Mouse (Mus musculus): ENCODE data around the gene Gimap1.

The Gimap1 gene

DNA sequence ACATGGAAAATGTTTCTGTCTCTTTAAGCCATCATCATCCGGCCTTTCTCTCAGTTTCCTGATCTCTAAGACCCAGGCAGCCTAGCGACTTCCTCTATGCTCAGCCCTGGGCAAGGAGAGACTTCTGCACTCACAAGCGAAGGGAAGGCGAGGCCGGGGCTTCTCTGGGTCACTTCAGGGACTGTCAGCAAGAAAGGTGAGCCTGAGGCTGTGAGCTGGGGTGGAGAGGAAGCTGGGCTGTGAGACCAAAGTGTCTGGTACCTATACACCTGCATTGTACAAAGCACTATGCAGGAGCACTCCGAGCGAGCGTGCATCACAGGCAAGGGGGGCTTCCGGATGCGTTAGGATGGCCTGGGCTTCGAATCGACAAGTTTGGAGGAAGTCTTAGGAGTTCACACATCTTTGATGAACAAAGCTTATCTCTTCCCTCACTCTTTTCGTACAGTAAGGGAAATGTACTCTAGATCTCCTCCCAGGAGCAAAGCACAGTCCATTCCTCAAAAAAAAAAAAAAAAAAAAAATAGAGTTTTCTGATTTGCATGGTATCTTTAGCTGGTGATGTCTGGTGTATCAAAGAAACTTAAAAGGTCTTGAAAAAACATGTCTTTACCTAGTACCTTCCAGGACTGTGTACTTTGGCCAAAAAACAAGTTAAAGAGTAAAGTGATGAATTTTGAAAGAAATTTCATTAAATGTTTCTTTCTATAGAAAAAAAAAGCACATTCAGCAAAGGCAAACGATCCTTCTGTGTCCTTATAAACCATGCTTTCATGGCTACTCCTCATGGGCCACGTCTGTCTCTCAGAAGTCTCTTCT is at the start of gene Gimap1:
Gimap1 (plus strand) TSS at position 94 of the 819 bp plus-strand sequence.
- DNase-seq: peak; percentile 66 to 67

DNA sequence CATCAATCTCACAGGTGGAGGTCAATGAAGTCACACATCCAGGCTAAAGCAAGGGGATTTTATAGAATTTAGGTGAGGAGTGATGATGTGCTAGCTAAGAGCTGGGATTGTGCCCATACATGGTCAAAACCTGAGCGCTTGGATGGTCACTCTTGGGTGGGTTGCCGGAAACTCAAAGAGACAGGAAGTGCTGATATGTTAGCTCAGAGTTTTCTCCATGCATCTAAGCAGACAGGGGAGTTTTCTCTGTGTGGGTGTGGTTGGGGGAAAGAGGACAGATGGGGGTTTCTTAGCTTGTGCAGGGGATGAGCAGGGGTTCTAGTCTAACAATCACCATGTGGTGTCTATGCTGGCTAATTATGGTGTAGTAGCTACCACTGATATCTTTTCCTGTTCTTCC is 49.5 kb upstream of the Gimap1 start:
- DNase-seq: no peak

DNA sequence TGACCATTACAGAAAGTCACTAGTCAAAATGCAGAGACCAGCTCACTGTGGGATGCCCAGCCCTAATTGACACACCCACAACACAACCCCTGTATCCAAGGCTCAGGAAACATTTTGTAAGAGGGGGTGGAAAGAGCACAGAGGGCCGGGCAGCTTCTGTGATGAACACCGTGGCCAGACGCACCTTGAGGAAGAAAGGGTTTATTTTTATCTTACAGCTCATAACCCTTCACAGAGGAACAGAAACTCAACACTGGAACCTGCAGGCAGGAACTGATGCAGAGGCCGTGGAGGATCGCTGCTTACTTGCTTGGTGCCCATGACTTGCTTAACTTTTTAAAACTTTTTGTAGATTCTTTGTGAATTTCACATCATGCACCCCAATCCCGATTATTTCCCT is 45.9 kb upstream of the Gimap1 start:
- no peak for DNase-seq

DNA sequence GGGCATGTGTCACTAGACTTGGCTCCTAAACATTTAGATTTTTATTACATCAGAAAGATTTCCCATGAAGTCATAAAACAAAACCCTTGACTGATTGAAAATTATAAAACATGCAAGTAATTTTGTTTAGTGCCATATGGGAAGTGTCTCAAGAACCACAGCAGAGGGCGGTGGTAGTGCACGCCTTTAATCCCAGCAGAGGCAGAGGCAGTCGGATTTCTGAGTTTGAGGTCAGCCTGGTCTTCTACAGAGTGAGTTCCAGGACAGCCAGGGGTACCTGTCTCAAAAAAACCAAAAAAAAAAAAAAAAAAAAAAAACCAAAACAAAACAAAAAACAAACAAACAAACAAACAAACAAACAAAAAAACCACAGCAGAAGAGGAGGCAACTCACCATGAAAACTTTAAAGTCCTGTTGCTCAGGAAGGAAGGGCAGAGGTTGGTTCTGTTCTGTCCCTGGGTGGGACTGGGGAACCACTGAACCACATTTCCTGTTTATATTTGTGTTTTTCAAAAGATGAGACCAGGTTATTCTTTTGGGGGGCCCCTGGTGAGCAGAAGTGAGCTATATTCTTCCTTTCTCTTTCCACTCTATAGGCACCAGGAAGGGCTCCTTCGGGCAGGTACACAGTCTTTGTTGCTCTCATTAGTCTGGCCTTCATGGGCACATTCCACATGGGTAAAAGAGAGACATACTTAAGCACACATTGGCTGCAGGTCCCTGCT is 41.9 kb upstream of the Gimap1 start:
- DNase-seq: no peak

DNA sequence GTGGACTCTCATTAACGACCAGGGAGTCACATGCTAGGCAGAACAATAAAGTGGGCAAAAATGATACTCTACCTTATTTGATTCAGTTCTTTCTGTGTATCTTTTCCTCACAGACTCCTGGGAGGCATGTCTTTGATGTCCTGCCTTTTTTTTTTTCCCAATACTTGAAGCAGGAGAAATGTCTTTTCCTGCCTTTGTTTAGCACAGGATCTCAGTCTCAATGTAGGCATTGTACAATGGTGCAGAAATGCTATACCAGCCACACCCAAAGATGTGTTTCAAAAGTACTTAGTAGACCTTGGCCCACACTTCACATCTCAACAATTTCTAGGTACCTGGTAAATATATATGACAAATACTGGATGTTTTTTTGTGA is 41.3 kb upstream of the Gimap1 start:
- no peak for DNase-seq

DNA sequence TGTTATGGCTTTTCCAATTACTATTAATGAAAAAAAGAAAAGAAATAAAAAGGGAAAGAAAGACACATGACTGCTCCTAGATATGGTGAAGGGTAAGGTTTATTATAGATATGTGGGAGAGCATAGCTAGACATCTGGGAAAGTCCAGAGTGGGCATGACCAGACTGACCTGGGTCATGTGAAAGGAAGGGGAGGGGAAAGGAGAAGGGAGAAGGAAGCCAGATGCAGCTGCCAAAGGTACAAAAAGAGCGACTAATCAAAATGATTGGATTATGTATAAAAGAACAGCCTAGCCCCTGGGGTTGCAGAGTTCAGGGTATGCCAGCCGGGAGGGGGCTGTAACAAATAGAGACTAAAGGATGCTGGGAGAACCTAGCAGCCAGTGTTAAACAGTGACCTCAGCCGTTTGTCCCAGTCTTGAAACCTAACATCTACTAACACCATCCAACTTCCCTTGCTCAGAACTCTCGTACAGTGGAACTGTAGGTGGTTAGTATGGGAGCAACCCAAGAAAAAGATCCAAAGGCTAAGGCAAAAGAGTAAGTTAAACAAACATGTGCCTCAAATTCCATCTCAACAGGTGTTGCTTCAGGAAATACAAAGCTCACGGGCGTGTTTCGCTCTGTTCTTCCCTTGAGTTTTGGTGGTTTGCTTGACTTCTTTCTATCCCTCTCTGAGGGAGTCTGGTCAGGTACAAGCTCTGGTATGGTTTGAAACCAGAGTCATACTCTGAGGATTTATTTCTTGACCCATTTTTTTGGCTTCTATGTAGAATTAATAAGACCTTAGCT is 40.6 kb upstream of the Gimap1 start:
- DNase-seq: no peak

DNA sequence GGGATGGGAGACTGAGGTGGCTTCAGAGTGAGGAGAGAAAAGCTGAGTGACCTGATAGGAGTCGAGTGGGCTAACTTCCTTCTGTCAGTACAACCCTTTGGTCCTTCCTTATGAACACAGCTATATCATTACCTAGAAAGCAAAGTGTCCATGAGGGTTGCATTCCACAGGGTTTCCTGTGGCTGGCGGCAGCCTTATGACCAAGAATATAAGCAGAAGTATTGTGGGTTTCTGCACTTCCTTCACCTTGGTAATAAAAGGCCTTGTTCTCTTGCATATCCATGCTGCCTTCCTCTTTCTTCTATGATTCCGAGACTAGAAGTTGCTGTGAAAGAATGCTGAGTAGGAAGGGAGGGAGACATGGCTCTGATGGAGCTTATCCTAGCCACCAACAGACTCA is 40.0 kb upstream of the Gimap1 start:
- no peak for DNase-seq

DNA sequence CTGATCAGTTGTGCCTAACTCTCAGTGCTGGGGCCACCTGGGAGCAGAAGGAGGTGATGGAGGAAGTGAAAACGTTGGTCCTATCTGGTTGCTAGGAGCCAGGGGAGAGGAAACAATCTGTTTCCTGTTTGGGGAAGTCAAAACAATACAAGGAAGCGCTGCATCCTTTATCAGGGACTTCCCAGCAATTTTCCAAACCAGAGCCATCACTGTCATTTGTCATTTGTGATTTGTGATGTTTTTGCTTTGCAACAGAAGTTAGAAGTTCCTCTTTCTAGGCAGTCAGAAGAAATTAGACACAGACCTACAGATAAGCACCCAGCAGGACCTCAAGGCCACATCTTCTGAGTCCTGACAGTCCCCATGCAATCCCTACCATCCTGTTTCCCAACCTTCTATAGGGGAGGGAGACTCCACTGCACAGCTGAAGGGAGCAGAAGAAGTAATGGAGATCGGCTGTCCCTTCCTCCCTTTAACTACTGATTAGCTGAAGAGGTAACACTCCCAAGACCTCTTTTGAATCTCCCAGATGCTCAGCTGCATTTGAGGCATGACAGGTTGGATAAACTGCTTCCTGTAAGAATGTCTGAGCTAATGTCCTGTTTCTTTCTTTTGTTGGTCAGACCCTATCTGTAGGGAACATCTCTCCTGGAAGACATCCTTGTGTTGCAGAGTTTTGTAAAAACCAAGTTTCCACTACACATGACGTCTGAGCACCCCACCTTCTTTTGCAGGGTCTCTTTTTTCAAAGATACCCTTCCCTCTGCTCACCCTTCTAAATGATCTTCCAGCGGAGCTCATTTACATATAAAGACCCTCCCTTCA is 38.4 kb upstream of the Gimap1 start:
- DNase-seq: peak; percentile 53 to 56

DNA sequence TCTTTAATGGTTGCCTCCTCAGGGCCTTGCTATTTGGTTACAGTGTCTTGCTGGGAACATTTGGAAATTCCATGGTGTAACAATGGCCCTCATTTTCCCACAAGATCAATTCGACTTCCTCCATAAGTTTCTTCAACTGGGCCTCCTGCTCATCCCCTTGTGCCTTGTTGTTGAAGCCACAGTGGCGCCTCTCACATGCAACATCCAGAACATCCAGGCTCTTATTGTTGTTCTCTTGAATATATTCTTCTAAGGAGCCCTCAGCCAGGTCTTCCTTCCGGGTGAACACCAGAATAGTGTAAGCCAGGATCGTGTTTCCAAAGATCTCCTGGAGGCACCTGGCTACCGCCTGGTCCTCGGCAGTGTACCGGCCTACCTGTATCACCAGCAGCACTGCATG is 36.7 kb upstream of the Gimap1 start:
- no peak for DNase-seq

DNA sequence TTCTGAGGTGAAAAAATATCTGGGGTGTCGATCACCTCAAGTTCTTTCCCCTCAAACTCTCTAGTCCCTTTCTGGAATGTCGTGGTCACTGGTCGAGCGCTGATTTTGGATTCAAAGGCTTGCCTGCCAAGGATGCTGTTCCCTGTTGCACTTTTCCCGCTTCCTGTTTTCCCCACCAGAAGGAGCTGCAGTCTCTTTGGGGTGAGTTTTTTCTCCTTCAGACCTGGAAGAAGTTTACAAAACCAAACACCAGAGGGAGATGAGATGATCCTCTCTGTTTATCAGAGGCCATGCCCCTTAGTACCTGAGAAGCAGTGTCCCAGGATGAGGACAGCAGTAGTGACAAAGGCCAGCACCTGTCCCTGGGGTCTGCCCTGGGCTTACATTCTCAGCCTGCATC is 36.3 kb upstream of the Gimap1 start:
- no peak for DNase-seq

DNA sequence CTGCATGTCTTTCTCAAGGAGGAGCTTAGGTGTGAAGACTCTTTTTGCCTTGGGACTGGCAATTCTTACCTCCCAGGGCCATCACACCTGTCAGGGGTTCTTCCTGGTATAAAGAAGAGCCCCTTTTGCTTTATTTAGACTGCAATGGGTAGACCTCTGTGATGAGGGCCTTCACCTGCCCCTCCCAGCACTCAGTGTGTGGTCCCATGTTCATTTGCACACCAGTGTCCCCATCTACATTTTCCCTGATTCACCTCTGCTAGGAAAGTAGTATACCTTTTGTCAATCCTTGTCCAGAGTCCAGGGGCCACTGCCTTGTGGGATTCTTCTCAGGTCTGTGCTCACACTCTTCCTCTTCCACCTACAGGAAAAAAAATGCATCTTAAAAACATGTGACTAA is 34.7 kb upstream of the Gimap1 start:
- no peak for DNase-seq

DNA sequence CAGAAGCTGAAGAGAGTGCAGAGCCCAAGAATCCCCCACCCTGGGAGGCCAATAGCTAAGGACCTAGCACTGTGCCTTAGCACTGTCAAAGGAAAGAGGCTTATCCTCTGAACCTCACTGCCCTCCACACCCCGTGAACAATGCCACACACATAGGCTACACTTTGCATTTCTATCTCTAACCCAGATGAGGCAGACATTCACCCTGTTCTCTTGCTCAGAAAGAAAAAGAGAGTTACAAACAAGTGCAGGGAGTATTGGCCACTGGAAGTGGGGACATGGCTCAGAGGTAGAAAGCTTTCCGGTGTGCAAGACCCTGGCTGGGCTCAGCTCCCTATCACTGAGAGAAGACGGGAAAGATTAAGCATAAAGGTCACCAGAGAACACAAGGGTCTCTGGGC is 32.7 kb upstream of the Gimap1 start:
- DNase-seq: no peak

DNA sequence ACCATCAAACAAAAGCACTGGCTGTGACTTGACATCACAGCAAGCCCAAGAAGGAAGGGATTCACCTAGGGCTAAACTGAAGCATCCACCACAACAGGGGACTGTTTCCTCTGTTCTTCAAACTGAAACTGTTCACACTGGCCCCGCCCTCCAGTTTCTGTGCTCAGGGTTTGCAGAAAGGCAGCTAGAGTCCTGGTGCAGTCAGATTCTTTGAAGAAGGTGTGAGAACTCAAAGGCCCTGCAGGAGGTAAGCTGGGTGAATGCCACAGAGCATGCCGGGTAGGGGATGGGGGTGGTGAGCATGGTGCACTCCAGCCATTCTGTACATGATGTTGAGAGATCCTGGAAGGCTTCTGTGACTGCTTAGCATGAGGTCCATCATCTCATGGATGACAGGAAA is 20.4 kb upstream of the Gimap1 start, which contains the start of the genes Gm28053 and Gimap7:
Gm28053 (plus strand) TSS at position 153 of the 400 bp plus-strand sequence.
Gimap7 (plus strand) TSS at position 167 of the 400 bp plus-strand sequence.
- no peak for DNase-seq

DNA sequence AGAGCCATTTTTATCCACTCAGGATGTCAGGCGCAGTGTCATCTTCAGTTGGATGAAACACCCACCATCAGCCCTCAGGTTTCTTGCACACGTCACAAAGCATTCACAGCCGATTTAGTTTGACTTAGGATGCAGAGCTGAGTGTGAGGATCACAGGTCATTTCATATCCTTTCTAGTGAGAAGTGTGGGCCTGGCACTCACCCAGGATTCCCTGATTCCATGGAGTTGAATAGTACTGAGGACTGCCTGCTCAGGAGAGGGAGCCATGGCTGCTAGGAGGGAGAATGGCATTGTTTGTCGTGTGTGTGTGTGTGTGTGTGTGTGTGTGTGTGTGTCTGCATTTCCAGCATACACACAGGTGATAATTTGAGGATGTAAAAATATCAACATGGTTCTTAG is 18.5 kb upstream of the Gimap1 start:
- DNase-seq: no peak

DNA sequence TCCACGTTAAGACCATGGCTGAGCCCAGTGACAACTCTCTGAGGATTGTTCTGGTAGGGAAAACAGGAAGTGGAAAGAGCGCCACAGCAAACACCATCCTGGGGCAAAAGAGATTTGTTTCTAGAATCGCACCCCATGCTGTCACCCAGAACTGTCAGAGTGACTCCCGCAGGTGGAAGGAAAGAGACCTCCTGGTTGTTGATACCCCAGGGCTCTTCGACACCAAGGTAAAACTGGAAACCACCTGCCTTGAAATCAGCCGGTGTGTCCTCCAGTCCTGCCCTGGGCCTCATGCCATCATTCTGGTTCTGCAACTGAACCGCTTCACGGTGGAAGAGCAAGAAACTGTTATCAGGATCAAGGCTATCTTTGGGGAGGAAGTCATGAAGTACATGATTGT is 15.4 kb upstream of the Gimap1 start:
- no peak for DNase-seq

DNA sequence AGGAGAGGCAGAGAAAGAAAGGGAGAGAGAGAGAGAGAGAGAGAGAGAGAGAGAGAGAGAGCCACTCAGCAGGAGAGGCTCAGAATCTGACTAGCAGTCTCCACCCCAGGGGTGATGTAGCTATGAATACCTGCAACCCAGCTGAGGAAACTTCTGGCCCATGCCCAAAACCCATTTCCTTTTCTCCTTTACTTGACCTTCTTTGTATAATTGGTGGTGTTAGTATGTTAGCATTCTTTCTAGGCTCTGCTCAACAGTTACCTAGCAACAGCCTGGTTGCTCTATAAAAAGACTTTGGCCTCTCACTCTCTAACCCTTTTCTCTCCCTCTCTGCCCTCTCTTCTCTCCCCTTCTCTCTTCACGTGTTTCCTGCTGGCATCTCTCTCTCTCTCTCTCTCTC is 13.4 kb upstream of the Gimap1 start:
- peak; percentile 58 to 75 for DNase-seq

DNA sequence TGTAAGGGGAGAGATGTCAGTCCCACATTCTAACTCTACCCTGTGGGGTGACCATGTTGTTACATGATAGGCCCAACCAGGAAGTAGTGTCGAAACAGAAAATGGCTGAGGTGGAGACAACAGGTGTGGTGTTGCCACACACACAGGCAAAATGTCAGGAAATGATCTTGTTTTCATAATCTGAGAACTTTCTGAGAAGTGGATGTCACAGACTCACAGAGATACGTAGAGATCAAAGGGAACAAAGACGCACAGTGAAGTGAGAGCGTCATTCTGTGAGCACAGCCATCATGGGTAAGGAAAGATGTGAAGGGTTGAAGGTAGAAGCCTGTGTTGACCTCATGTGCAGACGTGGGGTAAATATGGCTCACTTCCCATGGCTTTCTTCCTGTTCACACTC is 11.1 kb upstream of the Gimap1 start:
- DNase-seq: no peak

DNA sequence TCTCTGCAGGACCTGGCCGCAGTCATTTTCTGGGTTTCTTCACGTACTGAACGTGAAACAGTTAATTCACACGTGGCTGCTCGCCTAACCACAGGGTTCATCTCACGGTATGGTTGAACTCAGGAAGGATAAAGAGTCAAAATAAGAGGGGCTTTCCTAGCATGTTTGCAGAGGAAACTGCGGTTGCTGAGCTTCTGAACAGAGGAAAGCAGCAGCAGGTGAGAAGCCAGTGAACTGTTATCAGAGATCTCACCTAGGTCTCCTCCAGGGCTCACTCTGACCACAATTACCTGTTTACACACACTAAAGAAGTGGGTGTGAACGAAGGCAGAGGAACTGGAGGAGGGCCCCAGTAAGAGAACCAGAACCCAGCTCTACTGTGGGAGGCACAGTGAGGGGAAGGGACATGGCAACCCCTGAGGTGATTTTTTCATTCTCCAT is 6.0 kb upstream of the Gimap1 start:
- DNase-seq: no peak

DNA sequence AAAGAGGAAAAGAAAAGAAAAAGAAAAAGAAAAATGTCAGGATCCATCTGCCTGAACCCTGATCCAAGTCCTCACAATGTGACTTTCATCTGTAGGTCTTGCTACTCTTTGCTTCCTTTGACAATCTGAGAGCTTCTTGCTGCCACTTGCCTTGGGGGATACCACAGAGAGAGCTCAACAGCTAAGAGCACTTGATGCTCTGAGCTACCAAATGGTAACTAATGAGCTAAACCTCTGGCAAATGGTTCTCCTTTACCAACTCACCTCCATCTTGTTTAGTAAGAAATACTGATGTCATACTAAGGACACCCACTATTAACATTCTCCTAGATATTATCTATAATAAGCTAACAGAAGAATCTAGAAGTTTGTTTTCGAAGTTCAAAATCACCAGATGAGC is 5.2 kb upstream of the Gimap1 start:
- no peak for DNase-seq

DNA sequence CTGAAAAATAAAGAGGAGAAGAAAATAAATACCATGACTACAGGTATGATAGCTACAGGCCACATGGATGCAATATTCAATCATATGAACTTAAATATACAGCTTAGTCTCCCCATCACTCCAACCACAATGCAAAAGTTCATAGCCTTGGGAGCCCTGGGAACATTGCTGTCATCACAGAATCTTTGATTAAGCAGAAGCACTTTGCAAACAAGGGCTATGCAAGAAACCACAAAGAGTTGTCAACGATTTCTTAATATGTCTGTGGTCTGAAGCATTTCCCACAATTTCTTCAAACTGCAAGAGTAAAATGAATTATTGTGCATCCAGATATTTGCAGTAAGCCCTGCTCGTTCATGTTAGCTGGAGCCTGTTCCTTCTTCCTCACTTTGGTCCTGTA is 1.8 kb upstream of the Gimap1 start:
- no peak for DNase-seq

DNA sequence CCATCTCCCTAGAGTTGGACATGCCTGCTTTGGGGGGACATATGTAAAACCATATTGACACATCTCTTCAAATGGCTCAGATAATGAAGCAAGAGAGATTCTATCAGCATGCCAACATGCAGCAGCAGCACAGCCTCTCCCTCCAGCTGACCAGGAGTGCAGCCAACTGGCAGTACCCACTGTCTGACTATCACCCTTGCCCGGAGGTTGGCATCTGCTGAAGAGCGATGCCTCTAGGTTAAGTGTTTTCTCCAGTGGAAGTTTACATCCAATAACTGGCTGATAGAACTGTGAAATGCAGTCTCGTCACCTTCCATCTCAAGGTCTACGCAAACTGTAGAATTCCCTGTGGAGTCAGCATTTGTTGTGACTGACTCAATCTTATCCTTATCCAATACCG is 1.2 kb upstream of the Gimap1 start:
- DNase-seq: no peak

DNA sequence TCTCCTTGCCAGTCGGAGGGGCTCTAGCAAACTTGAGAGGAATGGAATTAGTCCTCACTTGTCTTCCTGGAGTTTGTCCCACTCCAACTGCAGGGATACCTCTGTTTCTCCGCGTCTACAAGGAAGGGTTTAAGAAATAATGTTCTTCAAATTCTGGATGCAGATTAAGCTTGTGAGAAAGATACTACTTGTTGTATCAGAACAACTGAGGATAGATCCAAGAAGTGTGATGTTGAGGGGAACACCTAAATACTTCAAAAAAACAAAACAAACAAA is 864 bp downstream of the Gimap1 start:
- no peak for DNase-seq

Data from lung, postnatal 4 days (tissue).